Mouse (Mus musculus) liver, adult 2 months (tissue): ENCODE data around the gene E2f8.

Experiments
- CTCF ChIP-seq: fragments of 200-500 bp; IDR thresholded peaks from 2 replicates; pipeline ENCODE4 v1.5.1; 2011; ENCODE audit warnings: low read depth, low read length, control low read depth
- POLR2A ChIP-seq: fragments of 200-500 bp; IDR thresholded peaks from 2 replicates; pipeline ENCODE4 v1.6.1; 2011; ENCODE audit warnings: low read length, control low read depth; ENCODE audit not compliant: insufficient read depth; ENCODE audit errors: extremely low read depth

DNA sequence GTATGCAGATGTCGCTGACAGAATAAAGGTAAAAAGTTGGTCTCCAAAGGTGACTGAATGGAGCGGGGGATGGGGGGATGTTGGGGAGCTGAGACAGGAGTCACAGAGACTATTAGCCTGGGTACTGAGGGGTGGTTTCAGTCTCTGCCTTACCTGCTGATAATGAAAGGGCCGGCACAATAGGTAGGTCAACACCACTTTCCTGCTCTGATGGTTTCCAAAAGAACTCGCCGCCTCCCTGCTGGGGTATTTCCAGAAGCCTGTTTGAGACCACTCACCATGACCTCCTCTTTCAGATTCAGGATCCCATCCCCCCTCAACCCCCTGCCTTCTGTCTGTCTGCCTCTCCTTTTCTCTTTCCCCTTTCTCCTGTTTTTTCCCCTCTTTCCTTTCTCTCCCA, 36.6 kb upstream of the E2f8 start:
- no peak for TF ChIP-seq CTCF
- TF ChIP-seq POLR2A = no peak
